Mouse (Mus musculus) E14TG2a.4 (cell line): ENCODE results near the gene Cd59b.

ENCODE experiments used
- CTCF ChIP-seq: conservative IDR thresholded peaks from 2 replicates; pipeline ENCODE4 v1.5.1; 2014; ENCODE audit warnings: low read length
- NANOG ChIP-seq: IDR thresholded peaks from 2 replicates; pipeline ENCODE4 v1.6.1; 2014; ENCODE audit warnings: borderline replicate concordance, low read length, mixed read lengths
- POU5F1 ChIP-seq: IDR thresholded peaks from 2 replicates; pipeline ENCODE4 v1.6.1; 2014; ENCODE audit warnings: low read length, borderline replicate concordance

- TF ChIP-seq CTCF: no peak
- TF ChIP-seq NANOG: no peak
- no peak for TF ChIP-seq POU5F1
These were observed 11.3 kb upstream of the Cd59b start for GRCm38 (mm10) chr2:104058381-104058780.
